Mouse (Mus musculus): ENCODE data around the gene Kcnk5.

- TF ChIP-seq POLR2A (IDR thresholded peaks at IDR 0.05; ENCODE audit: control insufficient read depth in 1 of 2, insufficient read depth in 1 of 2, low read depth in 1 of 2, low read length in 2 of 2, poor library complexity in 1 of 2) (no peak), ZNF384 (IDR thresholded peaks at IDR 0.05; ENCODE audit: low read depth, low read length) (no peak)
Observed at GRCm38 (mm10) chr14:20193103-20193715, 11.6 kb upstream of the Kcnk5 start.

All from MEL (cell line).